Mouse (Mus musculus) intestine, embryonic 16.5 days (tissue): ENCODE results near the gene Hydin. TPM values are rescaled to one million over a fixed set of nuclear protein-coding genes. Genes with fewer than 3 reads are reported as not detected.
"Not testable (repeated sequence)": the region's sequence is repeated elsewhere in the genome, so short reads cannot be mapped to it uniquely, and the experiment has no call there.

Experiments
- ATAC-seq: fragments of 200-750 bp; cut with Nextera tagmentation; 2 replicates; pipeline ENCODE4 v1.8.0; 2017; ENCODE audit warnings: moderate TSS enrichment, moderate library complexity
- H3K27ac ChIP-seq: fragments of 300-500 bp; sonication (generic); 2 replicates; pipeline ENCODE4 v1.5.1; 2014; ENCODE audit warnings: mild to moderate bottlenecking, low read length
- H3K27me3 ChIP-seq: fragments of 300-500 bp; sonication (generic); replicated peaks from 2 replicates; pipeline ENCODE4 v1.6.1; 2014; ENCODE audit warnings: low read length, control low read depth, mixed read lengths; ENCODE audit not compliant: control insufficient read depth, insufficient read depth
- H3K36me3 ChIP-seq: fragments of 300-500 bp; sonication (generic); 2 replicates; pipeline ENCODE4 v1.6.1; 2014; ENCODE audit warnings: low read length, control low read depth; ENCODE audit not compliant: control insufficient read depth, insufficient read depth
- H3K4me1 ChIP-seq: fragments of 300-500 bp; sonication (generic); 2 replicates; pipeline ENCODE4 v1.6.1; 2014; ENCODE audit warnings: low read length, control low read depth, mixed read lengths; ENCODE audit not compliant: control insufficient read depth, insufficient read depth
- H3K4me2 ChIP-seq: fragments of 300-500 bp; sonication (generic); 2 replicates; pipeline ENCODE4 v1.6.1; 2014; ENCODE audit warnings: low read depth, low read length, control low read depth
- H3K4me3 ChIP-seq: fragments of 300-500 bp; sonication (generic); 2 replicates; pipeline ENCODE4 v1.5.1; 2014; ENCODE audit warnings: mild to moderate bottlenecking, low read length
- H3K9ac ChIP-seq: fragments of 300-500 bp; sonication (generic); 2 replicates; pipeline ENCODE4 v1.6.1; 2014; ENCODE audit warnings: low read depth, low read length
- H3K9me3 ChIP-seq: fragments of 300-500 bp; sonication (generic); 2 replicates; pipeline ENCODE4 v1.6.1; 2016; ENCODE audit warnings: low read length, control low read depth; ENCODE audit not compliant: control insufficient read depth
- WGBS: fragments of 180-500 bp; shearing (Covaris S2); extraction: QIAGEN DNeasy Blood & Tissue Kit; methylation state at CpG from one replicate; pipeline ENCODE4 v1.1.7; 2014; 5-methylcytosine and 5-hydroxymethylcytosine counted together
- polyA plus RNA-seq: library from polyadenylated mRNA; unstranded; fragments of >200 nt; fragmentation: Nextera tagmentation; extraction: Ambion mirVana; gene quantifications from 2 replicates; pipeline ENCODE4 v1.2.1, GENCODE M21; 2015

The Hydin gene
- polyA plus RNA-seq, 1 experiment from 2014 or later, result 0.06 TPM

GRCm38 (mm10) chr8:110321446-110321845 is 54.7 kb downstream of the Hydin start:
- H3K36me3 ChIP-seq, result no peaks in the 10 kb centered on the region

GRCm38 (mm10) chr8:110323981-110324574 is 57.3 kb downstream of the Hydin start:
- Histone ChIP-seq H3K27me3 (no peaks in the 10 kb centered on the region), H3K9ac (no peak overlapping the region), H3K36me3 (no peaks in the 10 kb centered on the region), H3K4me1 (no peaks in the 10 kb centered on the region), H3K4me3 (no peak overlapping the region), H3K4me2 (no peak overlapping the region), H3K27ac (no peak overlapping the region), H3K9me3 (no peaks in the 10 kb centered on the region)
- no peak for ATAC-seq
- WGBS, result 81% methylated on average over 10 of the region's 10 CpGs

More at GRCm38 (mm10) chr8:110321446-110321845, 54.7 kb downstream of the Hydin start:
- Histone ChIP-seq H3K4me3 (no peak overlapping the region), H3K27ac (no peak overlapping the region), H3K4me1 (no peaks in the 10 kb centered on the region), H3K9ac (no peak overlapping the region), H3K27me3 (no peaks in the 10 kb centered on the region), H3K9me3 (no peaks in the 10 kb centered on the region), H3K4me2 (no peak overlapping the region)
- 85% methylated on average over 2 of the region's 2 CpGs for WGBS
- ATAC-seq, result no peak

GRCm38 (mm10) chr8:110327120-110327519 is 60.3 kb downstream of the Hydin start:
- not testable (repeated sequence) for H3K27ac ChIP-seq, ATAC-seq, H3K4me2 ChIP-seq, H3K9me3 ChIP-seq, H3K36me3 ChIP-seq, H3K4me1 ChIP-seq, H3K4me3 ChIP-seq, H3K9ac ChIP-seq, H3K27me3 ChIP-seq

GRCm38 (mm10) chr8:110333376-110333775 is 66.6 kb downstream of the Hydin start:
- H3K4me3 ChIP-seq, result no peak overlapping the region
- H3K9me3 ChIP-seq, result no peaks in the 10 kb centered on the region
- ATAC-seq, result no peak
- no peaks in the 10 kb centered on the region for H3K27me3 ChIP-seq
- 70% methylated on average over 7 of the region's 7 CpGs for WGBS
- no peaks in the 10 kb centered on the region for H3K36me3 ChIP-seq
- H3K4me1 ChIP-seq, result no peaks in the 10 kb centered on the region
- no peak overlapping the region for H3K9ac ChIP-seq
- H3K4me2 ChIP-seq, result no peak overlapping the region
- no peak overlapping the region for H3K27ac ChIP-seq

- H3K27ac ChIP-seq, result no peak overlapping the region
- ATAC-seq, result no peak
- no peak overlapping the region for H3K4me2 ChIP-seq
- no peaks in the 10 kb centered on the region for H3K9me3 ChIP-seq
- H3K27me3 ChIP-seq, result no peaks in the 10 kb centered on the region
- H3K4me1 ChIP-seq, result no peaks in the 10 kb centered on the region
- no peaks in the 10 kb centered on the region for H3K36me3 ChIP-seq
- no peak overlapping the region for H3K4me3 ChIP-seq
- 73% methylated on average over 2 of the region's 2 CpGs for WGBS
- no peak overlapping the region for H3K9ac ChIP-seq
Observed at GRCm38 (mm10) chr8:110339447-110339846, 72.7 kb downstream of the Hydin start.

GRCm38 (mm10) chr8:110340090-110340703 is 73.4 kb downstream of the Hydin start:
- H3K36me3 ChIP-seq, result no peaks in the 10 kb centered on the region
- no peak overlapping the region for H3K4me2 ChIP-seq
- H3K27me3 ChIP-seq, result no peaks in the 10 kb centered on the region
- H3K4me1 ChIP-seq, result no peaks in the 10 kb centered on the region
- no peak overlapping the region for H3K27ac ChIP-seq
- 83% methylated on average over 12 of the region's 12 CpGs for WGBS
- H3K9me3 ChIP-seq, result no peaks in the 10 kb centered on the region
- no peak for ATAC-seq
- no peak overlapping the region for H3K9ac ChIP-seq
- H3K4me3 ChIP-seq, result no peak overlapping the region

GRCm38 (mm10) chr8:110345697-110346394 is 79.1 kb downstream of the Hydin start:
- Histone ChIP-seq H3K27me3 (no peaks in the 10 kb centered on the region), H3K36me3 (no peaks in the 10 kb centered on the region), H3K9ac (no peak overlapping the region), H3K4me3 (no peak overlapping the region), H3K9me3 (no peaks in the 10 kb centered on the region), H3K27ac (no peak overlapping the region), H3K4me2 (no peak overlapping the region), H3K4me1 (no peaks in the 10 kb centered on the region)
- no peak for ATAC-seq
- 82% methylated on average over 12 of the region's 12 CpGs for WGBS

- Histone ChIP-seq H3K4me3 (no peak overlapping the region), H3K4me1 (no peaks in the 10 kb centered on the region), H3K36me3 (no peaks in the 10 kb centered on the region), H3K9ac (no peak overlapping the region), H3K27me3 (no peaks in the 10 kb centered on the region), H3K4me2 (no peak overlapping the region), H3K9me3 (no peaks in the 10 kb centered on the region), H3K27ac (no peak overlapping the region)
- WGBS, result 79% methylated on average over 1 of the region's 1 CpGs
- no peak for ATAC-seq
Observed at GRCm38 (mm10) chr8:110346915-110347314, 80.1 kb downstream of the Hydin start.

- 86% methylated on average over 3 of the region's 3 CpGs for WGBS
- Histone ChIP-seq H3K4me3 (no peak overlapping the region), H3K27me3 (no peaks in the 10 kb centered on the region), H3K36me3 (no peaks in the 10 kb centered on the region), H3K4me2 (no peak overlapping the region), H3K4me1 (no peaks in the 10 kb centered on the region), H3K9me3 (no peaks in the 10 kb centered on the region), H3K27ac (no peak overlapping the region), H3K9ac (no peak overlapping the region)
- ATAC-seq, result no peak
Observed at GRCm38 (mm10) chr8:110350725-110351124, 83.9 kb downstream of the Hydin start.
